Mouse (Mus musculus) spleen, adult 2 months (tissue): ENCODE data around the gene Spag17. TPM values are rescaled to one million over a fixed set of nuclear protein-coding genes. Genes with fewer than 3 reads are reported as not detected.

ENCODE experiments used
- DNase-seq, 2 experiments: peaks; one replicate each; pipeline versions ENCODE4 v3.0.0 to v3.0.0-alpha.2; 2012 to 2021; ENCODE audit warnings: low spot score in 2 of 2, low read depth in 1 of 2
- H3K27ac ChIP-seq: fragments of 200-500 bp; 2 replicates; pipeline ENCODE4 v1.5.1; 2012; ENCODE audit warnings: low read length, inconsistent platforms; ENCODE audit not compliant: insufficient read depth
- H3K27me3 ChIP-seq: fragments of 200-500 bp; 2 replicates; pipeline ENCODE4 v1.6.1; 2012; ENCODE audit warnings: mild to moderate bottlenecking, moderate library complexity, low read length, inconsistent platforms; ENCODE audit not compliant: control insufficient read depth, insufficient read depth
- H3K36me3 ChIP-seq: fragments of 200-500 bp; 2 replicates; pipeline ENCODE4 v1.6.1; 2012; ENCODE audit warnings: mild to moderate bottlenecking, low read length, inconsistent platforms; ENCODE audit not compliant: control insufficient read depth, insufficient read depth
- H3K4me1 ChIP-seq: fragments of 200-500 bp; 2 replicates; pipeline ENCODE4 v1.6.1; 2011; ENCODE audit warnings: inconsistent platforms; ENCODE audit not compliant: control insufficient read depth, insufficient read depth, insufficient read length
- H3K4me3 ChIP-seq: fragments of 200-500 bp; 2 replicates; pipeline ENCODE4 v1.5.1; 2011; ENCODE audit warnings: mild to moderate bottlenecking, inconsistent platforms; ENCODE audit not compliant: insufficient read depth, insufficient read length; ENCODE audit errors: extremely low read depth
- CTCF ChIP-seq: fragments of 200-500 bp; IDR thresholded peaks from 2 replicates; pipeline ENCODE4 v1.5.1; 2011; ENCODE audit warnings: mild to moderate bottlenecking, inconsistent platforms; ENCODE audit not compliant: insufficient read depth, insufficient read length, insufficient replicate concordance; ENCODE audit errors: extremely low read depth
- POLR2A ChIP-seq: fragments of 200-500 bp; IDR thresholded peaks from 2 replicates; pipeline ENCODE4 v1.6.1; 2011; ENCODE audit warnings: low read depth, low read length, inconsistent platforms
- WGBS: fragments of 180-500 bp; shearing (Covaris S2); methylation state at CpG from one replicate; pipeline ENCODE4 v1.1.7; 2018; 5-methylcytosine and 5-hydroxymethylcytosine counted together
- polyA plus RNA-seq: library from polyadenylated mRNA; depleted of rRNA; stranded (reverse); fragments of >200 nt; gene quantifications from 2 replicates; pipeline ENCODE4 v1.2.3, GENCODE M21; 2012

The Spag17 gene
- polyA plus RNA-seq, 1 experiment, result not detected

DNA sequence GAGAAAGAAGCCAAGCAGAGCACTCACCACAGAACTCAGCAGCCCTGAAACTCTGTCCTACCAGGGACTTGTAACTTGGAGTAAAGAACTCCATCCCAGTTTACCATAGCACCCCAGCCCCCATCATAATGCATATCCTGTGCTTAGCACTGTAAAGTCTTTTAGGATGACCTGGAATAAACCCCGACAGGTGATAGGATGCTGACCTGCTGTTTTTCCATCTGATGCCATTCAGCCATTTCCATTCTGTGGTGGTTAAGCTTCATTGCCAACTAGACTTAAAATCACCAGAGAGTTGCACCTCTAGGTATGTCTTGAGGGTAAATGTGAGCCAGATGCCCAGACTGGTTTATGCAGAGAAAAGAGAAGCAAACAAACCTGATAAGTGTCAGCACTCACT lies 189.2 kb downstream of the Spag17 start:
- Histone ChIP-seq H3K27me3 (no peaks in the 10 kb centered on the region), H3K36me3 (no peaks in the 10 kb centered on the region), H3K27ac (no peak overlapping the region), H3K4me3 (no peak overlapping the region), H3K4me1 (no peaks in the 10 kb centered on the region)
- TF ChIP-seq POLR2A (no peak), CTCF (no peak)
- DNase-seq, result no peak
- 74% methylated on average over 1 of the region's 1 CpGs for WGBS

DNA sequence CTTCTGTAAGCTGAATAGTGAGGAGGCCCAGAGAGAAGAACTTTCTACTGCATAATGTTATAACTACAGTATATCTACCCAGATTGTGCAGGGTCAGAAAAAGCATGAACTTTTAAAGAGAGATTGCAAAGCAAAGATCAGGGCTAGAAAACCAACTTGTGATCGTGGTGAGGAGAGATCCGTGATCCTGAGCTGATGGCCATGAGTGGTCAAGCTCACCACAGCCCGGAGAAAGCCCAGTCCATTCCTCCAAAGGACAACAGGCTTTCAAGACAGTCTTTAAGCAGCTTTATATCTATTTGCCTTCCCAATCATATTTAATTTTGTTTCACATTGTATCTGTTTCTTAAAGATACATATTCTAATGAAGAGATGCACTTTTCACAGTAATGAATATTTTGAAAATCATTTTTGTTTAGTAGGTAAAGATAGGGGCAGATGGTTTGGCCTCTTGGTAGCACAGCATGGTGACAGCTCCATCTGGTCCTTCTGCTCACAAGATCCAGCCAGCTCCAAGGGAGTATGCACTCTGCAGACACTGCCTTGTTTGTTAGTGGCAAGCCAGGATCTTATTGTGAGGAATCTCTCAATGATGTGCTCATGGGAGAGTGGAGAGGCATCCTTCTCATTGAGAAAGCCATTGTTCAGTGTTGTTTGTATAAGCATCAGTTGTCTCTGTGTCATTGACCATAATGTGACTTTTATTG lies 217.3 kb downstream of the Spag17 start:
- WGBS, result 94% methylated on average over 3 of the region's 3 CpGs
- Histone ChIP-seq H3K36me3 (no peaks in the 10 kb centered on the region), H3K4me3 (no peak overlapping the region), H3K27ac (no peak overlapping the region), H3K27me3 (no peaks in the 10 kb centered on the region), H3K4me1 (no peaks in the 10 kb centered on the region)
- TF ChIP-seq POLR2A (no peak), CTCF (no peak)
- DNase-seq, result no peak

DNA sequence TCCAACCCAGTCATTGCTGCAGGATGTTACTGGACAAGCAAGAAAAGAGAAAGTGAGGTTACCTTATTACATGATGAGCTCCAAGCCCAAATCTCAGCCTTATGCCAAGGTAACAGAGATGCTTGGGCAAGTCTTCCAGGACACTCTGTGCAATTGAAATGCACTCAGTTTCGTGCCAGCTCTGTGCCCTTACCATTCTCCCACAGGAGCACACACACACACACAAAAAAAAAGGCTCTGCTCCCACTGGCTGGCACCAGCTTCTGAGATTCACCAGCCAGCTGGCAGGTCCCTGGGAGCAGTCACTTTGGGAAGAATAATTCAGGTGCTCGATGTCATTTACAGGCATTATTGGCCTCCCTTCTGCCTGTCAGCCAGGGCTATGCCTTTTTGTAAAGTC lies 221.5 kb downstream of the Spag17 start:
- DNase-seq, result no peak
- Histone ChIP-seq H3K4me1 (no peaks in the 10 kb centered on the region), H3K36me3 (no peaks in the 10 kb centered on the region), H3K4me3 (no peak overlapping the region), H3K27me3 (no peaks in the 10 kb centered on the region), H3K27ac (no peak overlapping the region)
- TF ChIP-seq POLR2A (no peak), CTCF (no peak)
- WGBS, result 77% methylated on average over 2 of the region's 2 CpGs

DNA sequence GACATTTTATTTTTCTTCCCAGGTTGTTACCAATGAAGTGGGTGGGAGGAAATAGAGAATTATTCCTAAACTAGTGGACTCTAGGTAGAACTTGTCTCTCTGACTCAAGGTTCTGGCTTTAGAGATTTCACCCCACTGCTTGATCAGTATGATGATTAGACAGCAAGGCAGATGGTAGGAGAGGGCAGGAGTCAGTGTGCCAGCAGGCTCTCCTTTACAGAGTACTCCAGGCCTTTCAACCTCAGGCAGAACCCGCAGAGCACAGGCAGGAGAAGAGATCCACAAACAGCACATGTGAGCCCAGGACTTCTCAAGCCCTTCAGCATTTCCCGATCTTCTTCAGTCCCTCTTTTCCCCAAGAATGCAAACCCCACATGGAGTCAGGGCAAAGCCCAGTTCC lies 233.5 kb downstream of the Spag17 start:
- Histone ChIP-seq H3K4me3 (no peak overlapping the region), H3K27me3 (no peaks in the 10 kb centered on the region), H3K36me3 (no peaks in the 10 kb centered on the region), H3K27ac (no peak overlapping the region), H3K4me1 (no peaks in the 10 kb centered on the region)
- no peak for DNase-seq
- 80% methylated on average over 2 of the region's 2 CpGs for WGBS
- TF ChIP-seq CTCF (no peak), POLR2A (no peak)

DNA sequence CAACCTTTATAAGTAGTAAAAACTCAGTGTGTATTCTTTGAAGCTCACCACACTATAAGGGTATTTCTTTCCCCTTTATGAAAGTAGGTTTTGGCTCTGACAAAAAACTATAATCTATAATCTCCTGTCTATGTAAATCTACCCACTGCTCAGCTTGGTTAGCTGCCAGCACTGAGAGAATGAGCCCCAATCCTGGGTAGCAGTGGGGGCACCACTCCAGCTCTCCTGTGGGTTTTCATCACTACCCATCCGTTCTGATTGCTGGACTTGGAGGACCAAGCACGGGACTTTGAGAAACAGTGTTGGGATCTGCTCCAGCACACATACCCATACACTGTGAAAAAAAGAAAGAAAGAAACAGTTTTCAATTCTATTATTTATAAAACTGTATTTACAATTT lies 236.8 kb downstream of the Spag17 start:
- Histone ChIP-seq H3K4me1 (no peaks in the 10 kb centered on the region), H3K27me3 (no peaks in the 10 kb centered on the region), H3K27ac (no peak overlapping the region), H3K4me3 (no peak overlapping the region), H3K36me3 (no peaks in the 10 kb centered on the region)
- TF ChIP-seq CTCF (no peak), POLR2A (no peak)
- WGBS, result 85% methylated on average over 2 of the region's 2 CpGs
- no peak for DNase-seq

DNA sequence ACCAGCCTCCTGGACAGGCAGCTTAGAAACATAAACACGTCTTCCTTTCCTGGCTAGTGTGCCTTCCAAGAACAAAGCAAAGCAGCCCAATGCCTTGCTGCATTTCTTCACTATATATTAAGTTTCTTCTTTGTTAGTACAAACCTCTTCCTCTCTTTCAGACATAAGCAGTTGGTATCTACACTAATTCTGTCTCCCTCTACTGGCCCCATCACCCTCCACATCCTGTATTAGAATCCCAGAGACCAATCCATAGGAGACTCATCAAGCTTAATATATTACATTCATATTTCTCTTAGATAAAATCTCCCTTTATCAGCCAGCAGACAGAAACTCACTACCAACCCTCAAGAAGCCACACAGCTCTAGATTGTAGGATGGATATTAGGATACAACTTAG lies 237.2 kb downstream of the Spag17 start:
- Histone ChIP-seq H3K4me1 (no peaks in the 10 kb centered on the region), H3K27me3 (no peaks in the 10 kb centered on the region), H3K4me3 (no peak overlapping the region), H3K27ac (no peak overlapping the region), H3K36me3 (no peaks in the 10 kb centered on the region)
- TF ChIP-seq CTCF, result no peak
- TF ChIP-seq POLR2A, result no peak
- no peak for DNase-seq
- 71% methylated on average over 1 of the region's 1 CpGs for WGBS

DNA sequence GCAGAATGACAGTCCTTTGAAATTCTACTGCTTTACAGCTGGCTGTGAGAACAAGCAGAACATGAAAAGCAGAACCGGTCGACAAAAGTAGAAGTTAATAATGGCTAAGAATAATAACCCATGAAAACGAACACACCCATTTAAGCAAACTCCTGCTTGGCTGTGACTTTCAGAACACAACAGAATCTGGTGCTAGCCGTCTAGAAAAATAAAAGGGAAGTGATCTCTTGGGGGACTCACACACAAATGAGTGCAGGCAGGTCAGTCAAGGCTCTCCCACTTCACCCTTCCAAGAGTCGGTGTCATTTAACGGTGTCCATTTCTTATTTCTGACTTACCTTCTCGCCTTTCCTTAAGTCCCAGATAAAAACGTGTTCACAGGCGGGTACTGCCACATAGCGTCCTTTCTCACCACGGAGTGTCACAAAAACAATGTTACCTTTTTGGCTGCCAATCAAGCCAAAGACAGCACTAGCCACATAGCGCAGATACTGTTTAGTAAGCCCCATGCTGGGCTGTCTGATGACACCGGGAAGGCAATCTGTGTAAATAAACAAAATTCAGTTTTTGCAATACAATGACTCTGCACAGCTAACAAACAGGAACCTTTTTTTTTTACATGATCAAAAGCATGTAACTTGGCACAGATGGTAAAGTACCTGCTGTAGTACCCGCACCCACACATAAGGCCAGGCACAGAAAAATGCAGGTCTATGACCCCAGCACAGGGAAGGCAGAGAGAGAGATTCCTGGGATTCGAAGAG lies 275.7 kb downstream of the Spag17 start:
- Histone ChIP-seq H3K27me3 (no peaks in the 10 kb centered on the region), H3K36me3 (peaks cover 26% of the 10 kb centered on the region), H3K4me1 (peaks cover 6% of the 10 kb centered on the region; the same call in 1 of the 2 replicates), H3K4me3 (no peak overlapping the region), H3K27ac (no peak overlapping the region)
- WGBS, result 72% methylated on average over 15 of the region's 15 CpGs
- no peak for DNase-seq
- TF ChIP-seq POLR2A (no peak), CTCF (no peak)
